Mouse (Mus musculus): Measurements from ENCODE around the gene Rpa2.
"Not testable (repeated sequence)": the region's sequence is repeated elsewhere in the genome, so short reads cannot be mapped to it uniquely, and the experiment has no call there.

GRCm38 (mm10) chr4:132798666-132799065 is 30.5 kb downstream of the Rpa2 start:
- TF ChIP-seq CTCF (conservative IDR thresholded peaks at IDR 0.05; ENCODE audit: insufficient read depth, insufficient read length, low read depth, low read length); POLR2A (IDR thresholded peaks at IDR 0.05; ENCODE audit: low read depth, low read length): not testable (repeated sequence)

Data from kidney, adult 2 months (tissue).